Mouse (Mus musculus) splenic B cell, adult 2 months (primary cell): ENCODE measurements around the gene Rtl9.

ENCODE experiments used
- DNase-seq: peaks from one replicate; pipeline ENCODE4 v3.0.0-alpha.2; 2011; ENCODE audit warnings: low read depth, low spot score
- H3K27me3 ChIP-seq: 2 replicates; pipeline ENCODE4 v1.6.1; 2012; ENCODE audit warnings: mild to moderate bottlenecking, low read length, moderate library complexity, mixed read lengths; ENCODE audit not compliant: control insufficient read depth, poor library complexity, insufficient read depth, severe bottlenecking
- H3K36me3 ChIP-seq: 2 replicates; pipeline ENCODE4 v1.6.1; 2012; ENCODE audit warnings: mild to moderate bottlenecking, low read length, moderate library complexity, mixed read lengths; ENCODE audit not compliant: control insufficient read depth, poor library complexity, insufficient read depth, severe bottlenecking

The Rtl9 gene

GRCm38 (mm10) chrX:143099044-143099754 is at the start of gene Rtl9:
Gene Rtl9 (plus strand): TSS chrX:143099594.
- DNase-seq: peak; percentile 7
- H3K36me3 ChIP-seq: no peaks in the 10 kb centered on the region
- no peaks in the 10 kb centered on the region for H3K27me3 ChIP-seq

- DNase-seq: peak; percentile 64
- no peaks in the 10 kb centered on the region for H3K36me3 ChIP-seq
- H3K27me3 ChIP-seq: no peaks in the 10 kb centered on the region
These were observed 47.9 kb upstream of the Rtl9 start for GRCm38 (mm10) chrX:143051478-143051877.

- no peaks in the 10 kb centered on the region for H3K27me3 ChIP-seq
- DNase-seq: peak; percentile 14
- H3K36me3 ChIP-seq: no peaks in the 10 kb centered on the region
These were observed 47.5 kb upstream of the Rtl9 start for GRCm38 (mm10) chrX:143051921-143052320.

- peak; percentile 63 for DNase-seq
- Histone ChIP-seq H3K27me3 (no peaks in the 10 kb centered on the region), H3K36me3 (no peaks in the 10 kb centered on the region)
These were observed 40.6 kb upstream of the Rtl9 start for GRCm38 (mm10) chrX:143058829-143059228.

- Histone ChIP-seq H3K27me3 (no peaks in the 10 kb centered on the region), H3K36me3 (no peaks in the 10 kb centered on the region)
- DNase-seq: no peak
These were observed 36.6 kb upstream of the Rtl9 start for GRCm38 (mm10) chrX:143062641-143063355.

- H3K27me3 ChIP-seq: no peaks in the 10 kb centered on the region
- H3K36me3 ChIP-seq: no peaks in the 10 kb centered on the region
- DNase-seq: no peak
These were observed 35.6 kb upstream of the Rtl9 start for GRCm38 (mm10) chrX:143063780-143064179.

GRCm38 (mm10) chrX:143064288-143064687 is 35.1 kb upstream of the Rtl9 start:
- H3K36me3 ChIP-seq: no peaks in the 10 kb centered on the region
- no peak for DNase-seq
- no peaks in the 10 kb centered on the region for H3K27me3 ChIP-seq

GRCm38 (mm10) chrX:143066320-143067114 is 32.9 kb upstream of the Rtl9 start:
- H3K36me3 ChIP-seq: no peaks in the 10 kb centered on the region
- no peak for DNase-seq
- H3K27me3 ChIP-seq: no peaks in the 10 kb centered on the region

- no peaks in the 10 kb centered on the region for H3K36me3 ChIP-seq
- no peaks in the 10 kb centered on the region for H3K27me3 ChIP-seq
- DNase-seq: no peak
These were observed 32.3 kb upstream of the Rtl9 start for GRCm38 (mm10) chrX:143067115-143067514.

- Histone ChIP-seq H3K27me3 (no peaks in the 10 kb centered on the region), H3K36me3 (no peaks in the 10 kb centered on the region)
- no peak for DNase-seq
These were observed 31.8 kb upstream of the Rtl9 start for GRCm38 (mm10) chrX:143067576-143067975.

GRCm38 (mm10) chrX:143080458-143081336 is 18.7 kb upstream of the Rtl9 start:
- H3K27me3 ChIP-seq: no peaks in the 10 kb centered on the region
- DNase-seq: no peak
- H3K36me3 ChIP-seq: no peaks in the 10 kb centered on the region

GRCm38 (mm10) chrX:143082732-143083131 is 16.7 kb upstream of the Rtl9 start:
- Histone ChIP-seq H3K36me3 (no peaks in the 10 kb centered on the region), H3K27me3 (no peaks in the 10 kb centered on the region)
- DNase-seq: no peak

- Histone ChIP-seq H3K27me3 (no peaks in the 10 kb centered on the region), H3K36me3 (no peaks in the 10 kb centered on the region)
- DNase-seq: no peak
These were observed 11.2 kb upstream of the Rtl9 start for GRCm38 (mm10) chrX:143088225-143088624.

- Histone ChIP-seq H3K36me3 (no peaks in the 10 kb centered on the region), H3K27me3 (no peaks in the 10 kb centered on the region)
- DNase-seq: no peak
These were observed 8.3 kb upstream of the Rtl9 start for GRCm38 (mm10) chrX:143090904-143091588.
